Mouse (Mus musculus) lung, embryonic 14.5 days (tissue): ENCODE data around the gene Ift20. TPM values are rescaled to one million over a fixed set of nuclear protein-coding genes. Genes with fewer than 3 reads are reported as not detected.

Experiments
- ATAC-seq: fragments of 200-750 bp; cut with Nextera tagmentation; 2 replicates; pipeline ENCODE4 v1.8.0; 2017; ENCODE audit warnings: mild to moderate bottlenecking, moderate TSS enrichment, moderate library complexity; ENCODE audit not compliant: insufficient read depth
- DNase-seq: peaks from one replicate; pipeline ENCODE4 v3.0.0-alpha.2; 2015
- H3K27ac ChIP-seq: fragments of 300-500 bp; sonication (generic); 2 replicates; pipeline ENCODE4 v1.5.1; 2014; ENCODE audit warnings: low read depth, mild to moderate bottlenecking, moderate library complexity
- H3K27me3 ChIP-seq: fragments of 300-500 bp; sonication (generic); 2 replicates; pipeline ENCODE4 v1.6.1; 2014; ENCODE audit warnings: low read length, control low read depth; ENCODE audit not compliant: insufficient read depth
- H3K36me3 ChIP-seq: fragments of 300-500 bp; sonication (generic); 2 replicates; pipeline ENCODE4 v1.6.1; 2014; ENCODE audit warnings: control low read depth; ENCODE audit not compliant: insufficient read depth
- H3K4me1 ChIP-seq: fragments of 300-500 bp; sonication (generic); 2 replicates; pipeline ENCODE4 v1.6.1; 2014; ENCODE audit warnings: antibody characterized with exemption, control low read depth; ENCODE audit not compliant: insufficient read depth
- H3K4me2 ChIP-seq: fragments of 300-500 bp; sonication (generic); 2 replicates; pipeline ENCODE4 v1.6.1; 2014; ENCODE audit warnings: mild to moderate bottlenecking
- H3K4me3 ChIP-seq: fragments of 300-500 bp; sonication (generic); 2 replicates; pipeline ENCODE4 v1.5.1; 2014; ENCODE audit warnings: low read depth, low read length
- H3K9ac ChIP-seq: fragments of 300-500 bp; sonication (generic); 2 replicates; pipeline ENCODE4 v1.6.1; 2014
- H3K9me3 ChIP-seq: fragments of 300-500 bp; sonication (generic); 2 replicates; pipeline ENCODE4 v1.6.1; 2016; ENCODE audit warnings: low read depth, low read length, control low read depth
- CTCF ChIP-seq: IDR thresholded peaks from 2 replicates; pipeline ENCODE4 v1.5.1; 2016; ENCODE audit warnings: antibody characterized with exemption, low read depth
- WGBS: fragments of 180-500 bp; shearing (Covaris S2); extraction: QIAGEN DNeasy Blood & Tissue Kit; methylation state at CpG from one replicate; pipeline ENCODE4 v1.1.7; 2014; 5-methylcytosine and 5-hydroxymethylcytosine counted together
- polyA plus RNA-seq: library from polyadenylated mRNA; unstranded; fragments of >200 nt; fragmentation: Nextera tagmentation; extraction: Ambion mirVana; gene quantifications from 2 replicates; pipeline ENCODE4 v1.2.1, GENCODE M21; 2014

Gene Ift20
- polyA plus RNA-seq, 1 experiment from 2014 or later, result 119 TPM

- Histone ChIP-seq H3K4me2 (peak overlapping the region; percentile 69), H3K36me3 (peaks cover 30% of the 10 kb centered on the region), H3K27me3 (no peaks in the 10 kb centered on the region), H3K9me3 (no peaks in the 10 kb centered on the region), H3K4me1 (0 out of 2 replicates have a peak, but pooled peaks cover 12% of the 10 kb centered on the region), H3K9ac (peak overlapping the region; percentile 75), H3K27ac (peak overlapping the region; percentile 92), H3K4me3 (peak overlapping the region; percentile 80)
- peak; percentile 82 for DNase-seq
- no peak for TF ChIP-seq CTCF
- ATAC-seq, result peak; percentile 3; the same call in 1 of the 2 replicates
- under 1% methylated on average over 23 of the region's 23 CpGs for WGBS
Measured at GRCm38 (mm10) chr11:78535376-78536079, 633 bp upstream of the Ift20 start.

- DNase-seq, result no peak
Measured at GRCm38 (mm10) chr11:78536690-78537084, 526 bp downstream of the Ift20 start.

GRCm38 (mm10) chr11:78540358-78540757 lies 4.2 kb downstream of the Ift20 start:
- no peaks in the 10 kb centered on the region for H3K27me3 ChIP-seq
- 0 out of 2 replicates have a peak, but pooled peaks cover 6% of the 10 kb centered on the region for H3K4me1 ChIP-seq
- H3K9ac ChIP-seq, result no peak overlapping the region
- DNase-seq (no peak), ATAC-seq (no peak)
- H3K36me3 ChIP-seq, result peaks cover 59% of the 10 kb centered on the region
- 65% methylated on average over 3 of the region's 3 CpGs for WGBS
- H3K4me3 ChIP-seq, result no peak overlapping the region
- no peak overlapping the region for H3K27ac ChIP-seq
- H3K9me3 ChIP-seq, result no peaks in the 10 kb centered on the region
- H3K4me2 ChIP-seq, result no peak overlapping the region
- TF ChIP-seq CTCF, result no peak

More at GRCm38 (mm10) chr11:78536690-78537084, 526 bp downstream of the Ift20 start:
- Histone ChIP-seq H3K4me2 (peak overlapping the region; percentile 92), H3K9ac (peak overlapping the region; percentile 89), H3K4me1 (0 out of 2 replicates have a peak, but pooled peaks cover 12% of the 10 kb centered on the region), H3K9me3 (no peaks in the 10 kb centered on the region), H3K4me3 (peak overlapping the region; percentile 80), H3K27me3 (no peaks in the 10 kb centered on the region), H3K36me3 (peaks cover 35% of the 10 kb centered on the region), H3K27ac (peak overlapping the region; percentile 85)
- no peak for ATAC-seq
- under 1% methylated on average over 14 of the region's 14 CpGs for WGBS
- TF ChIP-seq CTCF, result no peak

GRCm38 (mm10) chr11:78544449-78545111 lies 8.4 kb downstream of the Ift20 start:
- TF ChIP-seq CTCF, result 0 out of 2 replicates have a peak, but pooled peaks have one; percentile 2
- Histone ChIP-seq H3K27ac (no peak overlapping the region), H3K9ac (no peak overlapping the region), H3K4me1 (peaks cover 5% of the 10 kb centered on the region), H3K9me3 (no peaks in the 10 kb centered on the region), H3K4me3 (no peak overlapping the region), H3K36me3 (peaks cover 55% of the 10 kb centered on the region), H3K27me3 (no peaks in the 10 kb centered on the region), H3K4me2 (no peak overlapping the region)
- DNase-seq, result no peak
- ATAC-seq, result 0 out of 2 replicates have a peak, but pooled peaks have one; percentile 28
- 95% methylated on average over 7 of the region's 7 CpGs for WGBS

- WGBS, result 50% methylated on average over 8 of the region's 8 CpGs
- Histone ChIP-seq H3K27me3 (no peaks in the 10 kb centered on the region), H3K4me3 (no peak overlapping the region), H3K4me2 (no peak overlapping the region), H3K9ac (no peak overlapping the region), H3K9me3 (no peaks in the 10 kb centered on the region), H3K36me3 (peaks cover 49% of the 10 kb centered on the region), H3K27ac (no peak overlapping the region), H3K4me1 (peaks cover 5% of the 10 kb centered on the region)
- ATAC-seq, result no peak
- DNase-seq, result no peak
- no peak for TF ChIP-seq CTCF
Measured at GRCm38 (mm10) chr11:78545181-78545580, 9.0 kb downstream of the Ift20 start.

GRCm38 (mm10) chr11:78547718-78548460 lies 11.7 kb downstream of the Ift20 start:
- Histone ChIP-seq H3K4me3 (no peak overlapping the region), H3K4me2 (peak overlapping the region; percentile 76), H3K4me1 (peaks cover 5% of the 10 kb centered on the region), H3K36me3 (peaks cover 29% of the 10 kb centered on the region), H3K27me3 (no peaks in the 10 kb centered on the region), H3K9ac (no peak overlapping the region), H3K27ac (no peak overlapping the region), H3K9me3 (no peaks in the 10 kb centered on the region)
- WGBS, result 78% methylated on average over 2 of the region's 2 CpGs
- no peak for ATAC-seq
- no peak for DNase-seq
- TF ChIP-seq CTCF, result no peak
